Mouse (Mus musculus) liver, embryonic 14.5 days (tissue): ENCODE measurements around the gene Toe1.

ENCODE experiments used
- CTCF ChIP-seq: IDR thresholded peaks from 2 replicates; pipeline ENCODE4 v1.5.1; 2016; ENCODE audit warnings: antibody characterized with exemption, low read depth, control low read depth
- EP300 ChIP-seq: IDR thresholded peaks from 2 replicates; pipeline ENCODE4 v1.6.1; 2016; ENCODE audit warnings: antibody characterized with exemption, low read depth

DNA sequence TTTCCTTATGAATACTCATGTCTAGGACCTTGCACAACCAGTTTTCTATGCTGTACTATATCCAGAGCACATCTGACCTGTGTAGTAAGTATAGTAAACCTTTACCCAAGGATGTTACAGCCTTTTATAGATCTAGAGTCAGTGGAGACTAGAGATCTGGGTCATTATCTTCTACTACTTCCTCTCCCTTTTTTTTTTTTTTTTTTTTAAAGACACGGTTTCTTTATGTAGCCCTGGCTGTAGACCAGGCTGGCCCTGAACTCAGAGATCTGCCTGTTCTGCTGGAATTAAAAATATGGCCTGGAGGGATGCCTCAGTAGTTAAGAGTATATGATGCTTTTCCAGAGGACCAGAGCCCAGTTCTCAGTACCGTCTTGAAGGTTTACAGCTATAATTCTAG is 45.5 kb downstream of the Toe1 start:
- TF ChIP-seq EP300 (no peak), CTCF (no peak)
